Mouse (Mus musculus): ENCODE measurements around the gene Cfap73. TPM values are rescaled to one million over a fixed set of nuclear protein-coding genes. Genes with fewer than 3 reads are reported as not detected.

Gene Cfap73
- total and polyA plus RNA-seq, 3 experiments = 0.26 TPM; not detected in 2

GRCm38 (mm10) chr5:120612822-120613604 is 21.0 kb downstream of the Cfap73 start (continued):
- TF ChIP-seq JUN (IDR thresholded peaks at IDR 0.05; ENCODE audit: insufficient read depth, low read depth, low read length) = no peak
- no peak; the same call in 1 of the 2 replicates for TF ChIP-seq MEF2A (IDR thresholded peaks at IDR 0.05; ENCODE audit: borderline replicate concordance, low read depth, low read length)
- peak; percentile 93 for TF ChIP-seq MXI1 (IDR thresholded peaks at IDR 0.05; ENCODE audit: low read depth, low read length)
- no peak for TF ChIP-seq CHD1 (IDR thresholded peaks at IDR 0.05; ENCODE audit: low read depth, low read length)
- TF ChIP-seq MAZ (IDR thresholded peaks at IDR 0.05; ENCODE audit: low read depth, low read length) = no peak; the same call in 1 of the 2 replicates
- TF ChIP-seq KAT2A (IDR thresholded peaks at IDR 0.05; ENCODE audit: insufficient replicate concordance, low read length) = no peak
- TF ChIP-seq ZKSCAN1 (IDR thresholded peaks at IDR 0.05; ENCODE audit: borderline replicate concordance, low read depth, low read length) = no peak
- TF ChIP-seq IRF4 (IDR thresholded peaks at IDR 0.05; ENCODE audit: low read depth, low read length) = no peak
- no peak for TF ChIP-seq BHLHE40 (IDR thresholded peaks at IDR 0.05; ENCODE audit: low read depth, low read length)
- no peak; the same call in 1 of the 2 replicates for TF ChIP-seq CHD2 (IDR thresholded peaks at IDR 0.05; ENCODE audit: low read length)
- peak; percentile 68 for TF ChIP-seq NRF1 (IDR thresholded peaks at IDR 0.05; ENCODE audit: low read depth, low read length)
- TF ChIP-seq POLR2AphosphoS2 (IDR thresholded peaks at IDR 0.05; ENCODE audit: low read depth, low read length) = peak; percentile 91

GRCm38 (mm10) chr5:120612442-120612821 is 21.6 kb downstream of the Cfap73 start, which contains the start of the genes Rita1 and Ddx54:
Rita1 (minus strand) TSS chr5:120612589.
Ddx54 (plus strand) TSS chr5:120612739.
- no peaks in the 10 kb centered on the region for H3K27me3 ChIP-seq (replicated peaks)
- peaks cover 35% of the 10 kb centered on the region for H3K79me2 ChIP-seq (replicated peaks; ENCODE audit: control insufficient read depth, extremely low read depth, insufficient read depth, poor library complexity, severe bottlenecking)
- DNase-seq (ENCODE audit: extremely low read depth) = peak; percentile 94
- dilution Hi-C loops (cut with MboI; ENCODE audit: extremely low pct_ligation_motif_present, extremely low pct_unique_long_range_greater_than_20kb, low sequenced_read_pairs) (no loop called here), in situ Hi-C loops (cut with MboI; ENCODE audit: low pct_ligation_motif_present, low pct_unique_long_range_greater_than_20kb, low sequenced_read_pairs) (loop anchor here (25.0 kb wide), 2 partner anchors 350 to 475 kb away; no protein-coding TSS in a partner anchor)
- peak within 1 kb of the TSS; percentile 67 for H3K4me2 ChIP-seq (ENCODE audit: insufficient read depth, low read depth, poor library complexity, severe bottlenecking)
- H3K36me3 ChIP-seq (replicated peaks in 1 of 2; ENCODE audit: control insufficient read depth in 1 of 2, insufficient read depth in 1 of 2, low read length in 1 of 2) = peaks cover 11 to 54% of the 10 kb centered on the region in 2 experiments
- peaks cover 2% of the 10 kb centered on the region for H3K9me3 ChIP-seq (replicated peaks; ENCODE audit: low read length)
- peaks cover 5 to 21% of the 10 kb centered on the region in 2 experiments; a peak in 3 of 4 replicates for H3K4me1 ChIP-seq (ENCODE audit: control insufficient read depth in 1 of 2, insufficient read depth in 2 of 2)
- H3K27ac ChIP-seq (ENCODE audit: insufficient read depth, low read depth) = peak within 1 kb of the TSS; percentile 73
- H3K4me3 ChIP-seq (replicated peaks in 1 of 3; ENCODE audit: low read depth in 2 of 3, low read length in 2 of 3, poor library complexity in 1 of 3) = peak within 1 kb of the TSS; percentile 80 to 98 (median 88)
- peak within 1 kb of the TSS; percentile 74 for H3K9ac ChIP-seq (ENCODE audit: insufficient read depth, low read depth)
- no peak for TF ChIP-seq ELF1 (IDR thresholded peaks at IDR 0.05; ENCODE audit: low read depth, low read length)
- TF ChIP-seq ZNF384 (IDR thresholded peaks at IDR 0.05; ENCODE audit: low read depth, low read length) = no peak
- peak; percentile 74; the same call in 1 of the 2 replicates for TF ChIP-seq MXI1 (IDR thresholded peaks at IDR 0.05; ENCODE audit: low read depth, low read length)
- TF ChIP-seq PAX5 (IDR thresholded peaks at IDR 0.05; ENCODE audit: low read length) = no peak
- no peak for TF ChIP-seq RAD21 (IDR thresholded peaks at IDR 0.05; ENCODE audit: low read depth, low read length)
- no peak for TF ChIP-seq USF1 (IDR thresholded peaks at IDR 0.05; ENCODE audit: low read depth, low read length)
- peak; percentile 69 for TF ChIP-seq BHLHE40 (IDR thresholded peaks at IDR 0.05; ENCODE audit: low read depth, low read length)
- TF ChIP-seq POLR2AphosphoS2 (IDR thresholded peaks at IDR 0.05; ENCODE audit: low read depth, low read length) = 0 out of 2 replicates have a peak, but pooled peaks have one; percentile 10
- TF ChIP-seq USF2 (conservative IDR thresholded peaks at IDR 0.05; ENCODE audit: low read depth, low read length) = no peak
- peak; percentile 55 for TF ChIP-seq SIN3A (IDR thresholded peaks at IDR 0.05; ENCODE audit: low read length)
- 0 out of 4 replicates have a peak, but pooled peaks of 1 of the 2 experiments have one; percentile 4 for TF ChIP-seq CTCF (conservative IDR thresholded peaks at IDR 0.05 in 1 of 2, IDR thresholded peaks at IDR 0.05 in 1 of 2; ENCODE audit: low read depth in 2 of 2, low read length in 2 of 2)
- peak; percentile 78; the same call in 1 of the 2 replicates for TF ChIP-seq TBP (conservative IDR thresholded peaks at IDR 0.05; ENCODE audit: low read depth, low read length)
- no peak for TF ChIP-seq UBTF (IDR thresholded peaks at IDR 0.05; ENCODE audit: low read depth, low read length)
- no peak for TF ChIP-seq JUN (IDR thresholded peaks at IDR 0.05; ENCODE audit: insufficient read depth, low read depth, low read length)
- TF ChIP-seq IRF4 (IDR thresholded peaks at IDR 0.05; ENCODE audit: low read depth, low read length) = no peak
- no peak for TF ChIP-seq ZC3H11A (IDR thresholded peaks at IDR 0.05; ENCODE audit: low read depth, low read length)
- no peak for TF ChIP-seq SMC3 (IDR thresholded peaks at IDR 0.05; ENCODE audit: low read depth, low read length)
- TF ChIP-seq MAX (IDR thresholded peaks at IDR 0.05; ENCODE audit: low read length) = peak; percentile 72
- TF ChIP-seq NRF1 (IDR thresholded peaks at IDR 0.05; ENCODE audit: low read depth, low read length) = peak; percentile 75
- TF ChIP-seq CHD1 (IDR thresholded peaks at IDR 0.05; ENCODE audit: low read depth, low read length) = peak; percentile 100
- TF ChIP-seq POLR2A (IDR thresholded peaks at IDR 0.05; ENCODE audit: low read depth, low read length) = peak; percentile 51
- TF ChIP-seq CHD2 (IDR thresholded peaks at IDR 0.05; ENCODE audit: low read length) = no peak
- peak; percentile 35; the same call in 1 of the 2 replicates for TF ChIP-seq HCFC1 (IDR thresholded peaks at IDR 0.05; ENCODE audit: low read depth, low read length)
- TF ChIP-seq MYC (IDR thresholded peaks at IDR 0.05; ENCODE audit: low read depth, low read length) = peak; percentile 75; the same call in 1 of the 2 replicates
- TF ChIP-seq EP300 (IDR thresholded peaks at IDR 0.05; ENCODE audit: low read length) = no peak
- TF ChIP-seq ZKSCAN1 (IDR thresholded peaks at IDR 0.05; ENCODE audit: borderline replicate concordance, low read depth, low read length) = no peak
- 0 out of 2 replicates have a peak, but pooled peaks have one; percentile 42 for TF ChIP-seq MEF2A (IDR thresholded peaks at IDR 0.05; ENCODE audit: borderline replicate concordance, low read depth, low read length)
- peak; percentile 59; the same call in 1 of the 2 replicates for TF ChIP-seq TCF12 (IDR thresholded peaks at IDR 0.05; ENCODE audit: low read depth, low read length)
- TF ChIP-seq MAZ (IDR thresholded peaks at IDR 0.05; ENCODE audit: low read depth, low read length) = peak; percentile 50; the same call in 1 of the 2 replicates
- TF ChIP-seq JUND (conservative IDR thresholded peaks at IDR 0.05; ENCODE audit: low read depth, low read length) = no peak
- no peak for TF ChIP-seq KAT2A (IDR thresholded peaks at IDR 0.05; ENCODE audit: insufficient replicate concordance, low read length)
- no peak for TF ChIP-seq MAFK (IDR thresholded peaks at IDR 0.05; ENCODE audit: insufficient replicate concordance, low read length)

Data from CH12.LX (cell line).